Mouse (Mus musculus) G1E (cell line): ENCODE data around the gene Fzd9.

ENCODE experiments used
- CTCF ChIP-seq: IDR thresholded peaks from 2 replicates; pipeline ENCODE4 v1.5.1; 2012; ENCODE audit warnings: low read depth, low read length, inconsistent platforms, mixed read lengths
- GATA1 ChIP-seq: IDR thresholded peaks from 2 replicates; pipeline ENCODE4 v1.6.1; 2012; ENCODE audit warnings: borderline replicate concordance, low read length, inconsistent platforms, mixed read lengths

DNA sequence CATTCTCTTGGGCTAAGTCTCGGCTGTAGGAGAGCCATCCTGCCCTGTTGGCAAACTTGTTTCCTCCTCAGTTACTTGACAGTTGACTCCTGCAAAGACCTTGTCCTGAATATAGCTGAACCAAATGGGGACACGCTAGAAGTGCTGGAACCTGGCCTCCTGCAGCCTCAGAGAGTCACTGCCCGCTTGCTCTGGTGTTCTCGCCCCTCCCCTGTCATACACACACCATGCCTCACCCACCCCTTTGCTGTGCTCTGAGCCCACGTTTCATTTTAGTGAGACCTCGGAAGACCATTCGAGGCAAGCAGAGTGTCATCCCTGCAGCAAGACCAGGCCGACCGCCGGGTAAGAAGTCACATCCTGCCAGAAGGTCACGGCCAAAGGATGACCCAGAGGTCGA is 8.9 kb downstream of the Fzd9 start:
- TF ChIP-seq CTCF (no peak), GATA1 (no peak)
